Mouse (Mus musculus) heart, postnatal 0 days (tissue): ENCODE data around the gene Rhot2. TPM values are rescaled to one million over a fixed set of nuclear protein-coding genes. Genes with fewer than 3 reads are reported as not detected.

Source experiments
- ATAC-seq: fragments of 200-750 bp; cut with Nextera tagmentation; 2 replicates; pipeline ENCODE4 v1.8.0; 2017; ENCODE audit warnings: low read depth, moderate number of reproducible peaks, moderate library complexity; ENCODE audit not compliant: insufficient read depth
- DNase-seq: peaks from one replicate; pipeline ENCODE4 v3.0.0-alpha.2; 2016; ENCODE audit warnings: low spot score
- H3K27ac ChIP-seq: fragments of 300-500 bp; sonication (generic); 2 replicates; pipeline ENCODE4 v1.5.1; 2014; ENCODE audit warnings: low read depth, mild to moderate bottlenecking
- H3K27me3 ChIP-seq: fragments of 300-500 bp; sonication (generic); 2 replicates; pipeline ENCODE4 v1.6.1; 2014; ENCODE audit warnings: low read length, mixed read lengths; ENCODE audit not compliant: control insufficient read depth, insufficient read depth
- H3K36me3 ChIP-seq: fragments of 300-500 bp; sonication (generic); replicated peaks from 2 replicates; pipeline ENCODE4 v1.6.1; 2014; ENCODE audit warnings: low read length, mixed read lengths; ENCODE audit not compliant: control insufficient read depth, insufficient read depth
- H3K4me1 ChIP-seq: fragments of 300-500 bp; sonication (generic); 2 replicates; pipeline ENCODE4 v1.6.1; 2014; ENCODE audit warnings: antibody characterized with exemption; ENCODE audit not compliant: control insufficient read depth, insufficient read depth
- H3K4me2 ChIP-seq: fragments of 300-500 bp; sonication (generic); 2 replicates; pipeline ENCODE4 v1.6.1; 2014; ENCODE audit warnings: low read depth, mild to moderate bottlenecking, low read length, moderate library complexity
- H3K4me3 ChIP-seq: fragments of 300-500 bp; sonication (generic); 2 replicates; pipeline ENCODE4 v1.5.1; 2014; ENCODE audit warnings: low read depth, low read length
- H3K9ac ChIP-seq: fragments of 300-500 bp; sonication (generic); replicated peaks from 2 replicates; pipeline ENCODE4 v1.6.1; 2014; ENCODE audit warnings: low read depth, low read length, mixed read lengths
- H3K9me3 ChIP-seq: fragments of 300-500 bp; sonication (generic); replicated peaks from 2 replicates; pipeline ENCODE4 v1.6.1; 2016; ENCODE audit warnings: low read length; ENCODE audit not compliant: control insufficient read depth
- CTCF ChIP-seq: IDR thresholded peaks from 2 replicates; pipeline ENCODE4 v1.5.1; 2016; ENCODE audit warnings: antibody characterized with exemption, control low read depth, low read depth
- EP300 ChIP-seq: IDR thresholded peaks from 2 replicates; pipeline ENCODE4 v1.6.1; 2016; ENCODE audit warnings: antibody characterized with exemption, low read depth
- WGBS: fragments of 180-500 bp; shearing (Covaris S2); extraction: QIAGEN DNeasy Blood & Tissue Kit; methylation state at CpG from one replicate; pipeline ENCODE4 v1.1.7; 2014; 5-methylcytosine and 5-hydroxymethylcytosine counted together
- polyA plus RNA-seq: library from polyadenylated mRNA; unstranded; fragments of >200 nt; fragmentation: Nextera tagmentation; extraction: Ambion mirVana; gene quantifications from 2 replicates; pipeline ENCODE4 v1.2.1, GENCODE M21; 2015
- total RNA-seq: library from RNA; depleted of rRNA; stranded (reverse); fragments of >200 nt; gene quantifications from 2 replicates; pipeline ENCODE4 v1.2.3, GENCODE M21; 2014; ENCODE audit warnings: low replicate concordance

Gene Rhot2
- total and polyA plus RNA-seq, 2 experiments from 2014 or later = 27.5 to 88.2 TPM

- peak overlapping the region; percentile 79 for H3K9ac ChIP-seq
- no peaks in the 10 kb centered on the region for H3K9me3 ChIP-seq
- WGBS = 76% methylated on average over 12 of the region's 12 CpGs
- peak overlapping the region; percentile 95 for H3K4me2 ChIP-seq
- DNase-seq (no peak), ATAC-seq (no peak)
- H3K36me3 ChIP-seq = peaks cover 35% of the 10 kb centered on the region
- peak overlapping the region; percentile 99 for H3K27ac ChIP-seq
- no peak for TF ChIP-seq EP300
- no peak for TF ChIP-seq CTCF
- peak overlapping the region; percentile 77 for H3K4me3 ChIP-seq
- H3K27me3 ChIP-seq = no peaks in the 10 kb centered on the region
- H3K4me1 ChIP-seq = peaks cover 45% of the 10 kb centered on the region
Observed at GRCm38 (mm10) chr17:25834595-25835222, 9.9 kb downstream of the Rhot2 start.

- no peaks in the 10 kb centered on the region for H3K27me3 ChIP-seq
- TF ChIP-seq EP300 (no peak), CTCF (no peak)
- DNase-seq (no peak), ATAC-seq (no peak)
- H3K9me3 ChIP-seq = no peaks in the 10 kb centered on the region
- peak overlapping the region; percentile 99 for H3K27ac ChIP-seq
- 6% methylated on average over 6 of the region's 6 CpGs for WGBS
- H3K4me2 ChIP-seq = peak overlapping the region; percentile 95
- peak overlapping the region; percentile 77 for H3K4me3 ChIP-seq
- peaks cover 29% of the 10 kb centered on the region for H3K36me3 ChIP-seq
- peak overlapping the region; percentile 79 for H3K9ac ChIP-seq
- peaks cover 51% of the 10 kb centered on the region for H3K4me1 ChIP-seq
Observed at GRCm38 (mm10) chr17:25833961-25834594, 10.6 kb downstream of the Rhot2 start.

GRCm38 (mm10) chr17:25833291-25833663 is 11.4 kb downstream of the Rhot2 start, which contains the start of gene Stub1:
Gene Stub1 (minus strand): TSS chr17:25833404.
- Histone ChIP-seq H3K4me3 (peak within 1 kb of the TSS; percentile 77), H3K4me1 (peaks cover 55% of the 10 kb centered on the region), H3K27me3 (no peaks in the 10 kb centered on the region), H3K9ac (peak within 1 kb of the TSS; percentile 79), H3K9me3 (no peaks in the 10 kb centered on the region), H3K27ac (peak within 1 kb of the TSS; percentile 99), H3K36me3 (peaks cover 22% of the 10 kb centered on the region), H3K4me2 (peak within 1 kb of the TSS; percentile 95)
- under 1% methylated on average over 24 of the region's 24 CpGs for WGBS
- peak; percentile 78 for ATAC-seq
- peak; percentile 15; the same call in 1 of the 2 replicates for TF ChIP-seq EP300
- TF ChIP-seq CTCF = no peak
- peak; percentile 96 for DNase-seq

- no peaks in the 10 kb centered on the region for H3K27me3 ChIP-seq
- no peaks in the 10 kb centered on the region for H3K9me3 ChIP-seq
- peak; percentile 99 for DNase-seq
- peak overlapping the region; percentile 79 for H3K9ac ChIP-seq
- peak overlapping the region; percentile 95 for H3K4me2 ChIP-seq
- H3K4me3 ChIP-seq = peak overlapping the region; percentile 77
- peaks cover 57% of the 10 kb centered on the region for H3K4me1 ChIP-seq
- under 1% methylated on average over 72 of the region's 77 CpGs for WGBS
- peak; percentile 92 for ATAC-seq
- H3K36me3 ChIP-seq = peaks cover 17% of the 10 kb centered on the region
- TF ChIP-seq EP300 (peak; percentile 85), CTCF (no peak)
- H3K27ac ChIP-seq = peak overlapping the region; percentile 99
Observed at GRCm38 (mm10) chr17:25832436-25833290, 12.0 kb downstream of the Rhot2 start.

DNA sequence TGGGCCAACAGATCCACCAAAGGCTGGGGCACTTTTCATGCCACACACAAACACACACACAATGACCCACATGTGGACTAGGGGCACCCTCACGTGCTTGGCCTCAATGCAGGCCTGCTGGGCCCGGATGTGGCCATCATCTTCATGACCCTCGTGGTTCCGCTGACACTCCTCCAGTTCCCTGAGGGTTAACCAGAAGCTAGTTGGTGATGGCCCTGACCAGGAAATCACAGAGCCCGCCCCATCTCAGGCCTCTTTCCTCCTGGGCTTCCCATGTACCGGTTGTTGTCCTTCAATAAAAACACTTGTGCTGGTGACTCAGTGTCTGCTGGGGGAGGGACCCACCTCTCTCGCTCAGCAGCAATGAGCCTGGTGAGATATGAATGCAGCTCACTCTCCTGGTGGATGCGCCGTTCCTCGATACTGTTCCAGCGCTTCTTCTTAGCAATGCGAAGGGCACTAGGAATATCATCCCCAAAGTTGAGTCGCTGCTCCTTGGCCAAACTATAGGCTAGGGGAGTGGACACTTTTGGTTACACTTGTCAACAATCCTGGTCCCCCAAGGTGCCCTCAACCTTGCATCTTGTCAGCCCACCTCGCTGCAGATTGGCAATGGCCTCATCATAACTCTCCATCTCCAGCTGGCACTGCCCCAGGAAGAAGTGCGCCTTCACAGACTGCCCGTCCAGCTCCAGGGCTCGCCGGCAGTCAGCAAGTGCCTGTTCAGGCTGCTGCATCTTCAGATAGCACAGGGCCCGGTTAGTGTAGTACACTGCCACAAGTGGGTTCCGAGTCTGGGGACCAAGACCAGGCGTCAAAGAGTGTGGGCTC is 13.0 kb downstream of the Rhot2 start:
- Histone ChIP-seq H3K4me2 (peak overlapping the region; percentile 81), H3K27ac (peak overlapping the region; percentile 99), H3K4me1 (peaks cover 48% of the 10 kb centered on the region), H3K9ac (peak overlapping the region; percentile 79), H3K27me3 (no peaks in the 10 kb centered on the region), H3K9me3 (no peaks in the 10 kb centered on the region), H3K4me3 (peak overlapping the region; percentile 77), H3K36me3 (peaks cover 24% of the 10 kb centered on the region)
- WGBS = 33% methylated on average over 21 of the region's 21 CpGs
- no peak for DNase-seq
- TF ChIP-seq EP300 = no peak
- no peak for TF ChIP-seq CTCF
- ATAC-seq = no peak
